Mouse (Mus musculus) lung, adult 2 months (tissue): ENCODE measurements around the gene Slamf6. TPM values are rescaled to one million over a fixed set of nuclear protein-coding genes. Genes with fewer than 3 reads are reported as not detected.
"Not testable (repeated sequence)": the region's sequence is repeated elsewhere in the genome, so short reads cannot be mapped to it uniquely, and the experiment has no call there.

ENCODE experiments used
- DNase-seq: peaks from one replicate; pipeline ENCODE4 v3.0.0; 2022
- H3K4me1 ChIP-seq: fragments of 200-500 bp; 2 replicates; pipeline ENCODE4 v1.6.1; 2011; ENCODE audit warnings: low read length; ENCODE audit not compliant: control insufficient read depth, insufficient read depth
- H3K4me3 ChIP-seq: fragments of 200-500 bp; replicated peaks from 2 replicates; pipeline ENCODE3; 2011; ENCODE audit warnings: low read depth, mild to moderate bottlenecking, control low read depth, low read length; ENCODE audit errors: extremely low read depth
- CTCF ChIP-seq: fragments of 200-500 bp; IDR thresholded peaks from 2 replicates; pipeline ENCODE4 v1.5.1; 2011; ENCODE audit warnings: mild to moderate bottlenecking, low read length, control low read depth; ENCODE audit not compliant: insufficient read depth
- POLR2A ChIP-seq: fragments of 200-500 bp; IDR thresholded peaks from 2 replicates; pipeline ENCODE4 v1.6.1; 2011; ENCODE audit warnings: low read depth, mild to moderate bottlenecking, control low read depth, low read length, borderline replicate concordance; ENCODE audit errors: extremely low read depth
- WGBS: fragments of 180-500 bp; shearing (Covaris S2); methylation state at CpG from one replicate; pipeline ENCODE4 v1.1.7; 2018; 5-methylcytosine and 5-hydroxymethylcytosine counted together
- polyA plus RNA-seq: library from polyadenylated mRNA; depleted of rRNA; stranded (reverse); fragments of >200 nt; gene quantifications from 2 replicates; pipeline ENCODE4 v1.2.3, GENCODE M21; 2012; rRNA removed

The Slamf6 gene
- 2.4 and 2.5 TPM in 2 replicates for polyA plus RNA-seq

DNA sequence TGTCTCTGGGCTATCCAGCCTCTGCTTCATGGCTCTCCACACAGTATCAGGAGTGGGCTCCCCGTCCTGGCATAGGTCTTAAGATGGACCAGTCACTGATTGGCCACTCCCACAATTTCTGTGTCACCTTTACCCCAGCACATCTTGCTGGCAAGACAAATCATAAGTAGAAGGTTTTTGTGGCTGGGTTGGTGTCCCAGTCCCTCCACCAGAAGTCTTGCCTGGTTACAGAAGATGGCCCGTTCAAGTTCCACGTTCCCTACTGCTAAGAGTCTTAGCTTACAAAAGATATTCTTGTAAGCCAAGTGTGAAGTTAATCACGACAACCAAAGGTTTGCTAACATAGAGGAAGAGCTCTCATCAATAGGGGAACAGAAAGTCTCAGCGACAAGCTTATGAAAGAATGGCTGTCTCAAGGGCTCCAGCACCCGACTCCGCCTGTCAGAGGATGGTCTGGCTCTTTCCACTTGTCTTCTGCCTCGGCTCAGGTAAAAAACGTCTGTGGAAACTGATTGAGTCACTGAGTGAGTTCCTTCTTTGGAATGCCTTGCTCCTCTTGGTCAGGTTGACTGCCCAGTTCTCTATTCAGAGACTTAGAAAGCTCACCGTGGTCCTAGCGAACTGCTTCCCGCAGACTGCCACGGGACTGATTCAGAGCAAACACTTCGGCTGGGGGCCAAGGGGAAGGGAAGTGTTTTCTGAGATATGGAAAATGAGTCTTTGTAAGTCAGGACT is at the start of gene Slamf6:
Gene Slamf6 (plus strand): TSS at position 211 of the 735 bp plus-strand sequence.
- peak; percentile 9 for DNase-seq
- TF ChIP-seq POLR2A, result no peak
- 50% methylated on average over 14 of the region's 14 CpGs for WGBS
- peak within 1 kb of the TSS; percentile 24 for H3K4me3 ChIP-seq
- H3K4me1 ChIP-seq, result no peaks in the 10 kb centered on the region

- no peak overlapping the region for H3K4me3 ChIP-seq
- 61% methylated on average over 1 of the region's 1 CpGs for WGBS
Observed at GRCm38 (mm10) chr1:171886989-171887388, 30.3 kb upstream of the Slamf6 start.

GRCm38 (mm10) chr1:171895364-171895763 is 22.0 kb upstream of the Slamf6 start, which contains the start of gene Gm10521:
Gene Gm10521, plus strand, starts transcription at chr1:171895664.
- 88% methylated on average over 5 of the region's 5 CpGs for WGBS

More at GRCm38 (mm10) chr1:171886989-171887388, 30.3 kb upstream of the Slamf6 start:
- no peak for TF ChIP-seq CTCF
- H3K4me1 ChIP-seq, result no peaks in the 10 kb centered on the region
- no peak for DNase-seq

GRCm38 (mm10) chr1:171904011-171904410 is 13.3 kb upstream of the Slamf6 start:
- H3K4me3 ChIP-seq, result no peak overlapping the region
- 83% methylated on average over 1 of the region's 1 CpGs for WGBS
- TF ChIP-seq POLR2A (no peak), CTCF (no peak)
- H3K4me1 ChIP-seq, result no peaks in the 10 kb centered on the region
- no peak for DNase-seq

More at GRCm38 (mm10) chr1:171895364-171895763, 22.0 kb upstream of the Slamf6 start, which contains the start of gene Gm10521:
- H3K4me3 ChIP-seq, DNase-seq, H3K4me1 ChIP-seq: not testable (repeated sequence)

- no peak for DNase-seq
- H3K4me3 ChIP-seq, result no peak overlapping the region
- 73% methylated on average over 13 of the region's 13 CpGs for WGBS
- H3K4me1 ChIP-seq, result no peaks in the 10 kb centered on the region
- TF ChIP-seq CTCF (no peak), POLR2A (no peak)
Observed at GRCm38 (mm10) chr1:171915638-171916458, 1.5 kb upstream of the Slamf6 start.

GRCm38 (mm10) chr1:171918136-171918920 is 1.0 kb downstream of the Slamf6 start:
- no peaks in the 10 kb centered on the region for H3K4me1 ChIP-seq
- no peak for DNase-seq
- TF ChIP-seq CTCF, result no peak
- TF ChIP-seq POLR2A, result no peak
- H3K4me3 ChIP-seq, result peak overlapping the region; percentile 24
- 67% methylated on average over 12 of the region's 12 CpGs for WGBS

- WGBS, result 78% methylated on average over 5 of the region's 5 CpGs
- Histone ChIP-seq H3K4me3 (no peak overlapping the region), H3K4me1 (no peaks in the 10 kb centered on the region)
- no peak for TF ChIP-seq CTCF
- no peak for TF ChIP-seq POLR2A
- DNase-seq, result no peak
Observed at GRCm38 (mm10) chr1:171919193-171919592, 1.9 kb downstream of the Slamf6 start.

DNA sequence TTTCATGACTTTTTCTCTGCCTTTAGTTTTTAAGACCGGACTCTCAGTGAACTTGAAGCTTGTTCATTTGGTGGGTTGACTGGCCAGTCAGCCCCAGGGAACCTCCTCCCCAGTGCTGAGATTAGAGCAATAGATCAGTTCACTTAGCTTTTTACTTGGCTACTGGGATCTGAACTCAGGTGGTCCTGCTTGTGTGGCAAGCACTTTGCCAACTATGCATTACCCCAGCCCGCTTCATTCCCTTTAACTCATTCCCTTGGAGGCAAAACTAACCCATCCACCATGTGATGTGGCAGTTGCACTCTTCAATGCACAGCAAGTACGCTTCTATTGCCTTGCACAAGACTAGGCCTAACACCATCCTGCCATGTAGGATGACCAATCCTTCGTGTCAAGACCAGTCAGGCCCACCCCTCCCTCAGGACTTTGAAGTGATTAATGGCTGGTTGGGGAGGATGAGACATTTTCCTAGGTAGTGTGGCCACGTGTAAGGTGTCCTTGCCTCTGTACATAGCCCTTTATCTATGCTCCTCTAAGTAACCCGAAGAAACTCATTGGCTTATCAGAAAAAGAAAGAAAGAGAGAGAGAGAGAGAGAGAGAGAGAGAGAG is 2.7 kb downstream of the Slamf6 start:
- 70% methylated on average over 6 of the region's 6 CpGs for WGBS
- DNase-seq, result no peak
- no peak for TF ChIP-seq CTCF
- no peak for TF ChIP-seq POLR2A
- Histone ChIP-seq H3K4me3 (no peak overlapping the region), H3K4me1 (no peaks in the 10 kb centered on the region)

DNA sequence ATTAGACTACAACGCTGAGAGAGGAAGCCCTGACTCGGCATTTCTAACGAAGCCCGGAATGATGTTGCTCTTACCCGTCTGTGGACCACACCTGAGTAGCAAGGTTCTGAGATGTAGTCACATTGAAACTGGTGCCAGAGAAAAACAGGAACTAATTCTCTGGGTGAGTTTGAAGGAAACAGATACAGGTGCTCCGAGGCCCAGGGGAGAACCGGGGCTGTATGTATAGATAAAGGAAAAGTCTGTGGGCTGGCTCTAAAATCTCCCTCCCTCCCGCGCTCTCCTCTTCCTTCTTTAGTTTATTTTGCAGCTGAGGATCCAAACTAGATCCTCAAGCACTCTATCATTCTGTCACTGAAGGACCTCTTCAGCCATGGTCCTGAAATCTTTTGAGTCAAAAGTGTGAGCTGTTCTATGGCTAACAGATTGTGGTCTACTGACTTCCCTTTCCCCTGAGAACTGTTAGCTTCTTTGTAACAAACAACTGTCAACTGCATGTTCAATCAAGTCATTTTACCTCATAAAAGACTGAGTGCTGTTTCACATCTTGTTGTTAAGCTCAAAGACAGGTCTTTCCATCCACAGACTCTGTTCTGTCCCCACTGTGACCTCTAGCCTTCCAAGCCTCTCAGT is 3.8 kb downstream of the Slamf6 start:
- Histone ChIP-seq H3K4me1 (no peaks in the 10 kb centered on the region), H3K4me3 (no peak overlapping the region)
- TF ChIP-seq POLR2A (no peak), CTCF (no peak)
- 50% methylated on average over 9 of the region's 9 CpGs for WGBS
- no peak for DNase-seq
